Mouse (Mus musculus): ENCODE results near the gene Vac14.
A peak's percentile ranks its signal among the peaks of the same experiment; 100 is the strongest.

Vac14 gene

GRCm38 (mm10) chr8:110718969-110719670 is 100.7 kb downstream of the Vac14 start:
- DNase-seq: peak; percentile 68 to 85

- no peak for DNase-seq
These were observed 101.7 kb downstream of the Vac14 start for GRCm38 (mm10) chr8:110719898-110720653.

- DNase-seq: peak; percentile 78 to 91
These were observed 102.6 kb downstream of the Vac14 start, which contains the start of gene Mtss1l for GRCm38 (mm10) chr8:110720685-110721598. TSS of gene Mtss1l (plus strand) at chr8:110721476.

GRCm38 (mm10) chr8:110721606-110722413 is 103.4 kb downstream of the Vac14 start:
- DNase-seq: peak; percentile 40 to 62

- no peak for DNase-seq
These were observed 104.1 kb downstream of the Vac14 start for GRCm38 (mm10) chr8:110722414-110723011.

GRCm38 (mm10) chr8:110724493-110724892 is 106.1 kb downstream of the Vac14 start:
- no peak for DNase-seq

- DNase-seq: no peak
These were observed 106.9 kb downstream of the Vac14 start for GRCm38 (mm10) chr8:110725084-110725838.

GRCm38 (mm10) chr8:110726893-110727292 is 108.5 kb downstream of the Vac14 start:
- peak; percentile 68 to 73 for DNase-seq

GRCm38 (mm10) chr8:110731346-110731859 is 113.0 kb downstream of the Vac14 start:
- no peak for DNase-seq

GRCm38 (mm10) chr8:110733036-110733435 is 114.7 kb downstream of the Vac14 start:
- no peak for DNase-seq

- DNase-seq: no peak
These were observed 120.3 kb downstream of the Vac14 start for GRCm38 (mm10) chr8:110738591-110739195.

GRCm38 (mm10) chr8:110740629-110741175 is 122.3 kb downstream of the Vac14 start:
- no peak for DNase-seq

- DNase-seq: no peak
These were observed 123.5 kb downstream of the Vac14 start for GRCm38 (mm10) chr8:110741816-110742451.

- DNase-seq: no peak
These were observed 124.0 kb downstream of the Vac14 start for GRCm38 (mm10) chr8:110742452-110742818.

- no peak for DNase-seq
These were observed 126.8 kb downstream of the Vac14 start for GRCm38 (mm10) chr8:110745162-110745561.

GRCm38 (mm10) chr8:110746661-110747060 is 128.3 kb downstream of the Vac14 start:
- DNase-seq: no peak

GRCm38 (mm10) chr8:110749500-110750170 is 131.2 kb downstream of the Vac14 start:
- peak in 1 of 2 experiments; percentile 50 for DNase-seq

GRCm38 (mm10) chr8:110750269-110750668 is 131.9 kb downstream of the Vac14 start:
- no peak for DNase-seq

GRCm38 (mm10) chr8:110751490-110751889 is 133.1 kb downstream of the Vac14 start:
- no peak for DNase-seq
